Mouse (Mus musculus) heart, postnatal 0 days (tissue): Measurements from ENCODE around the gene 2410002F23Rik. TPM values are rescaled to one million over a fixed set of nuclear protein-coding genes. Genes with fewer than 3 reads are reported as not detected.
"Not testable (repeated sequence)": the region's sequence is repeated elsewhere in the genome, so short reads cannot be mapped to it uniquely, and the experiment has no call there.

ENCODE experiments used
- ATAC-seq: fragments of 200-750 bp; cut with Nextera tagmentation; 2 replicates; pipeline ENCODE4 v1.8.0; 2017; ENCODE audit warnings: low read depth, moderate number of reproducible peaks, moderate library complexity; ENCODE audit not compliant: insufficient read depth
- DNase-seq: peaks from one replicate; pipeline ENCODE4 v3.0.0-alpha.2; 2016; ENCODE audit warnings: low spot score
- H3K27ac ChIP-seq: fragments of 300-500 bp; sonication (generic); 2 replicates; pipeline ENCODE4 v1.5.1; 2014; ENCODE audit warnings: low read depth, mild to moderate bottlenecking
- H3K27me3 ChIP-seq: fragments of 300-500 bp; sonication (generic); 2 replicates; pipeline ENCODE4 v1.6.1; 2014; ENCODE audit warnings: low read length, mixed read lengths; ENCODE audit not compliant: control insufficient read depth, insufficient read depth
- H3K36me3 ChIP-seq: fragments of 300-500 bp; sonication (generic); replicated peaks from 2 replicates; pipeline ENCODE4 v1.6.1; 2014; ENCODE audit warnings: low read length, mixed read lengths; ENCODE audit not compliant: control insufficient read depth, insufficient read depth
- H3K4me1 ChIP-seq: fragments of 300-500 bp; sonication (generic); 2 replicates; pipeline ENCODE4 v1.6.1; 2014; ENCODE audit warnings: antibody characterized with exemption; ENCODE audit not compliant: control insufficient read depth, insufficient read depth
- H3K4me2 ChIP-seq: fragments of 300-500 bp; sonication (generic); 2 replicates; pipeline ENCODE4 v1.6.1; 2014; ENCODE audit warnings: low read depth, mild to moderate bottlenecking, low read length, moderate library complexity
- H3K4me3 ChIP-seq: fragments of 300-500 bp; sonication (generic); 2 replicates; pipeline ENCODE4 v1.5.1; 2014; ENCODE audit warnings: low read depth, low read length
- H3K9ac ChIP-seq: fragments of 300-500 bp; sonication (generic); replicated peaks from 2 replicates; pipeline ENCODE4 v1.6.1; 2014; ENCODE audit warnings: low read depth, low read length, mixed read lengths
- H3K9me3 ChIP-seq: fragments of 300-500 bp; sonication (generic); replicated peaks from 2 replicates; pipeline ENCODE4 v1.6.1; 2016; ENCODE audit warnings: low read length; ENCODE audit not compliant: control insufficient read depth
- CTCF ChIP-seq: IDR thresholded peaks from 2 replicates; pipeline ENCODE4 v1.5.1; 2016; ENCODE audit warnings: antibody characterized with exemption, control low read depth, low read depth
- EP300 ChIP-seq: IDR thresholded peaks from 2 replicates; pipeline ENCODE4 v1.6.1; 2016; ENCODE audit warnings: antibody characterized with exemption, low read depth
- whole genome bisulfite sequencing: fragments of 180-500 bp; shearing (Covaris S2); extraction: QIAGEN DNeasy Blood & Tissue Kit; methylation state at CpG from one replicate; pipeline ENCODE4 v1.1.7; 2014; 5-methylcytosine and 5-hydroxymethylcytosine counted together
- polyA plus RNA-seq: library from polyadenylated mRNA; unstranded; fragments of >200 nt; fragmentation: Nextera tagmentation; extraction: Ambion mirVana; gene quantifications from 2 replicates; pipeline ENCODE4 v1.2.1, GENCODE M21; 2015
- total RNA-seq: library from RNA; depleted of rRNA; stranded (reverse); fragments of >200 nt; gene quantifications from 2 replicates; pipeline ENCODE4 v1.2.3, GENCODE M21; 2014; ENCODE audit warnings: low replicate concordance; rRNA removed

2410002F23Rik gene
- total and polyA plus RNA-seq, 2 experiments from 2014 or later, result 53.1 to 130 TPM

DNA sequence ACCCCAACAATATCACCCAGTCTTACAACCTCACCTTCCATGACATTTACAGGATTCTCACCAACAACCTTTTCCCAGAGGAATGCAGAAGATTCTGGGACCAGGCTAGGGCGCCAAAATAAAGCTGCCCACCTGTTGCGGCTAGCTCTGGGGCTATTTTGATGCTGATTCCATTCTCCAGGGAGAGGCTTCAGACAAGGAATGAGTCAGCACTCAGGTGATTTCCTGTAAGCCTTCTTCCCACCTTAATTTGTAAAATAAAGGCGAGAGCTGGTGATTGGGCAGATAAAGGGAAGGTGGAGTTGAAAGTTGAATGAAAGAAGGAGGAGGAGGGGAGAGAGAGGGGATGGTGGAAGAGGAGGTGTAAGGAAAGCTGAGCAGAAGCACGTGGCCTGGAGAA lies 44.9 kb downstream of the 2410002F23Rik start:
- Histone ChIP-seq H3K4me1 (no peaks in the 10 kb centered on the region), H3K4me2 (no peak overlapping the region), H3K27ac (no peak overlapping the region), H3K27me3 (no peaks in the 10 kb centered on the region), H3K9me3 (no peaks in the 10 kb centered on the region), H3K36me3 (no peaks in the 10 kb centered on the region), H3K9ac (no peak overlapping the region), H3K4me3 (no peak overlapping the region)
- no peak for ATAC-seq
- DNase-seq, result no peak
- 44% methylated on average over 4 of the region's 4 CpGs for WGBS
- no peak for TF ChIP-seq CTCF
- no peak for TF ChIP-seq EP300

- not testable (repeated sequence) for H3K27ac ChIP-seq, H3K4me2 ChIP-seq, H3K27me3 ChIP-seq, H3K9ac ChIP-seq, H3K4me1 ChIP-seq, ATAC-seq, H3K9me3 ChIP-seq, H3K4me3 ChIP-seq, DNase-seq, H3K36me3 ChIP-seq
- 72% methylated on average over 2 of the region's 2 CpGs for WGBS
Observed at GRCm38 (mm10) chr7:44297501-44297900, 51.0 kb downstream of the 2410002F23Rik start.

Other genes starting within 250 kb of the 2410002F23Rik start
- not detected in 2 replicates for gene Klk1b26, start 234.6 kb upstream of the 2410002F23Rik start, total RNA-seq
- not detected in 2 replicates for gene Klk1b26, start 234.6 kb upstream of the 2410002F23Rik start, polyA plus RNA-seq
- gene Klk1b27, start 194.4 kb upstream of the 2410002F23Rik start, total RNA-seq, result not detected in 2 replicates
- not detected in 2 replicates for gene Klk1b27, start 194.4 kb upstream of the 2410002F23Rik start, polyA plus RNA-seq
- not detected in 2 replicates for gene Klk1b21, start 144.4 kb upstream of the 2410002F23Rik start, total RNA-seq
- not detected in 2 replicates for gene Klk1b21, start 144.4 kb upstream of the 2410002F23Rik start, polyA plus RNA-seq
- not detected in 2 replicates for gene Klk1b22, start 134.0 kb upstream of the 2410002F23Rik start, total RNA-seq
- not detected in 2 replicates for gene Klk1b22, start 134.0 kb upstream of the 2410002F23Rik start, polyA plus RNA-seq
- gene Klk1b16, start 110.0 kb upstream of the 2410002F23Rik start, total RNA-seq, result not detected in 2 replicates
- not detected in 2 replicates for gene Klk1b16, start 110.0 kb upstream of the 2410002F23Rik start, polyA plus RNA-seq
- gene Klk1b24, start 58.5 kb upstream of the 2410002F23Rik start, total RNA-seq, result not detected in 2 replicates
- not detected in 2 replicates for gene Klk1b24, start 58.5 kb upstream of the 2410002F23Rik start, polyA plus RNA-seq
- gene Klk1b3, start 48.5 kb upstream of the 2410002F23Rik start, total RNA-seq, result not detected in 2 replicates
- gene Klk1b3, start 48.5 kb upstream of the 2410002F23Rik start, polyA plus RNA-seq, result not detected in 2 replicates
- not detected in 2 replicates for gene Klk1b4, start 39.3 kb upstream of the 2410002F23Rik start, total RNA-seq
- not detected in 2 replicates for gene Klk1b4, start 39.3 kb upstream of the 2410002F23Rik start, polyA plus RNA-seq
- not detected in 2 replicates for gene Klk1b5, start 30.8 kb upstream of the 2410002F23Rik start, total RNA-seq
- gene Klk1b5, start 30.8 kb upstream of the 2410002F23Rik start, polyA plus RNA-seq, result not detected in 2 replicates
- gene Klk1, start 21.4 kb upstream of the 2410002F23Rik start, total RNA-seq, result not detected in 2 replicates
- gene Klk1, start 21.4 kb upstream of the 2410002F23Rik start, polyA plus RNA-seq, result 0.16 TPM in 1 of 2 replicates, not detected in the other
- gene Gm36864, start 10.5 kb upstream of the 2410002F23Rik start, total RNA-seq, result not detected in 2 replicates
- not detected in 2 replicates for gene Gm36864, start 10.5 kb upstream of the 2410002F23Rik start, polyA plus RNA-seq
- 0.15 and 0.31 TPM in 2 replicates for gene 1700028J19Rik, start within 50 bp of the 2410002F23Rik start, total RNA-seq
- 1.2 and 1.3 TPM in 2 replicates for gene 1700028J19Rik, start within 50 bp of the 2410002F23Rik start, polyA plus RNA-seq
- not detected in 2 replicates for gene Acp4, start 10.7 kb downstream of the 2410002F23Rik start, total RNA-seq
- not detected in 2 replicates for gene Acp4, start 10.7 kb downstream of the 2410002F23Rik start, polyA plus RNA-seq
- gene Gm15517, start 14.7 kb downstream of the 2410002F23Rik start, total RNA-seq, result not detected in 2 replicates
- not detected in 2 replicates for gene Gm15517, start 14.7 kb downstream of the 2410002F23Rik start, polyA plus RNA-seq
- gene Clec11a, start 60.2 kb downstream of the 2410002F23Rik start, total RNA-seq, result 1.4 and 1.7 TPM in 2 replicates
- gene Clec11a, start 60.2 kb downstream of the 2410002F23Rik start, polyA plus RNA-seq, result 1.00 and 1.3 TPM in 2 replicates
- gene Shank1, start 63.5 kb downstream of the 2410002F23Rik start, total RNA-seq, result 0.19 and 0.61 TPM in 2 replicates
- gene Shank1, start 63.5 kb downstream of the 2410002F23Rik start, polyA plus RNA-seq, result 0.33 and 0.36 TPM in 2 replicates
- 0.58 and 3.1 TPM in 2 replicates for gene Syt3, start 137.4 kb downstream of the 2410002F23Rik start, total RNA-seq
- gene Syt3, start 137.4 kb downstream of the 2410002F23Rik start, polyA plus RNA-seq, result 0.81 and 0.86 TPM in 2 replicates
- not detected in 2 replicates for gene 1700008O03Rik, start 139.1 kb downstream of the 2410002F23Rik start, total RNA-seq
- gene 1700008O03Rik, start 139.1 kb downstream of the 2410002F23Rik start, polyA plus RNA-seq, result 0.14 and 0.52 TPM in 2 replicates
- gene Lrrc4b, start 182.3 kb downstream of the 2410002F23Rik start, total RNA-seq, result 55.6 and 89.5 TPM in 2 replicates
- 2.8 TPM in 2 replicates for gene Lrrc4b, start 182.3 kb downstream of the 2410002F23Rik start, polyA plus RNA-seq
- gene Aspdh, start 218.7 kb downstream of the 2410002F23Rik start, total RNA-seq, result 7.5 TPM in 1 of 2 replicates, not detected in the other
- gene Aspdh, start 218.7 kb downstream of the 2410002F23Rik start, polyA plus RNA-seq, result 0.40 and 0.86 TPM in 2 replicates
- 123 and 143 TPM in 2 replicates for gene Josd2, start 221.3 kb downstream of the 2410002F23Rik start, total RNA-seq
- gene Josd2, start 221.3 kb downstream of the 2410002F23Rik start, polyA plus RNA-seq, result 91.2 and 105 TPM in 2 replicates
- gene Emc10, start 249.8 kb downstream of the 2410002F23Rik start, total RNA-seq, result 206 and 212 TPM in 2 replicates
- 67.0 and 73.2 TPM in 2 replicates for gene Emc10, start 249.8 kb downstream of the 2410002F23Rik start, polyA plus RNA-seq
- gene Fam71e1, start 249.9 kb downstream of the 2410002F23Rik start, total RNA-seq, result 3.2 and 4.3 TPM in 2 replicates
- gene Fam71e1, start 249.9 kb downstream of the 2410002F23Rik start, polyA plus RNA-seq, result 11.4 and 12.5 TPM in 2 replicates